Mouse (Mus musculus) kidney, adult 8-10 months (tissue): ENCODE data around the gene Apeh.

Source experiments
- DNase-seq, 2 experiments: peaks; one replicate each; pipeline ENCODE4 v3.0.0; 2022

The Apeh gene

DNA sequence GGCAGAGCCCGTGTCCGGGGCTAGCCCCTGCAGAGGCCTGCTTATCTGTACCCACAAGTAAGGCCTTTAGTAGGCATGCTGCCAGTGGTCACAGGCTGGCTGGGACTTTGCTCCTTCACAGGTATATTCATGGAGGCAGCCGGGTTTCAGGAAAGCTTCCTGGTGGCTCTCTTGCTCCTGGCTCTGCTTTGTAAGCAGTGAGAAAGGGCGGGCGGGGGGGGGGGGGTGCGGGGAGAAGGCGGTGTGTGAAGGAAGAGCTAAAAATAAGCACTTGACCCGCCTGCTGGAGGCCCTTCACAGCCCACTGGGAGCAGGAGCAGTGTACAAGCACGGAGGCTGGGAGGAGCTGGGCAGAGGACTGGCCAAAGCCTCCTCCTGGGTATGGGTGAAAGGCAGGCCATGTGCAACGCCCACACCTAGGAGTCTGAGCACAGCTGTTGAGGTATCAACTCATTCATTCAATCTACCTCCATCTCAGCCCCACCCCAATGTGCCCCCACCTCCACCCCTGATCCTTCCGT is 25.5 kb upstream of the Apeh start:
- peak; percentile 76 to 86 for DNase-seq

DNA sequence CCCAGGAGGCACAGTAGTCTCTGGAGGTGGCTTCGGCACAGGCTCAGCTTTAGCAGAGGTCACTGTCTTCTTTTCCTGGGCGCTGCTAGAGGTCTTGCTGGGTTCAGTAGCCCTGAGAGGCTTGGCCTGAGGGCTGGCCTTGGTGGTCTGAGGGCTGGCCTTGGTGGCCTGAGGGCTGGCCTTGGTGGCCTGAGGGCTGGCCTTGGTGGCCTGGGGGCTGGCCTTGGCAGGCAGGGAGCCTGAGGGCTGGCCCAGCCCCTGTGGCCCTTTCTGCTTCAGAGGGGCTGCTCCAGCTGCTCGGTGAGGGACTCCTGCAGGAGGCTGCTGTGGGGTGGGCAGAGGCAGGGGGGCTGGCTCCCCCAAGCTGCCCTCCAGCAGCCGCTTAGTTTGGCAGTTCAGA is 22.7 kb upstream of the Apeh start:
- DNase-seq: no peak

DNA sequence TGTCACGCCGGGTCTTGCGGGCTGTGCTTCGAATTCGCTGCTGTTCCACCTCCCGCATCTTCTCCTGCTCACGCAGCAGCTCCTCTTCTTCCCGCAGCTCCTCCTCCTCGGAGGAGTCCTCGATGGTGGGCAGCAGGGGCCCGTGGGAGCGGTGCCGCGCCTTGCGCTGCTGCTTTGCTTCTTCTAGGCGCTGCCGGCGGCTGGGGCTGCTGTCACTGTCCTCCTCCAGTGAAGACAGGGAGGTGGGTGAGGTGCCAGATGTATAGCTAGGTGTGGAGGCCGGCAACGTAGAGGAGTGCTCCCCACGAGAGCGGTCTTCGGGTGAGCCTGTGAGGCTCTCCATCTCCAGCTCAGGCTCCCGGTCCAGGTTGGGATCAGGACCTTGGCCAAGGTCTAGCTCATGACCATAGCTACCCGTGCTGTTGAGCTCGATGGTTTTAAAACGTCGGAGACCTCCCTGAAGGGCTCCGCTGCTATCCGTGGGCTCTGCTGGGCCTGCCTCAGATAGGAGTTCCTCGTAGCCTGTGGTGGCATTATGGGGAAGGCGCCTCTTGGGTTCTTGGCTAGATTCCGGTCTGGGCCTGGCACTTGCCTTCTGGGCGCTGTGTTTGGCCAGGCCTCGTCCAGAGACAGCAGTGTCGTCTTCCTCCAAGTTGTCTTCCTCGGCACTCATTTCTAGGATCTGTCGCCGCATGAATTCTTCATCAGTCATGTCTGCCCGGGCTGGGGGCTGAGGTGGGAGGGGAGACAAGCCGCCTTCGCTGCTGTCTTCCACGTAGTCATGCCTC is 21.1 kb upstream of the Apeh start:
- DNase-seq: no peak

DNA sequence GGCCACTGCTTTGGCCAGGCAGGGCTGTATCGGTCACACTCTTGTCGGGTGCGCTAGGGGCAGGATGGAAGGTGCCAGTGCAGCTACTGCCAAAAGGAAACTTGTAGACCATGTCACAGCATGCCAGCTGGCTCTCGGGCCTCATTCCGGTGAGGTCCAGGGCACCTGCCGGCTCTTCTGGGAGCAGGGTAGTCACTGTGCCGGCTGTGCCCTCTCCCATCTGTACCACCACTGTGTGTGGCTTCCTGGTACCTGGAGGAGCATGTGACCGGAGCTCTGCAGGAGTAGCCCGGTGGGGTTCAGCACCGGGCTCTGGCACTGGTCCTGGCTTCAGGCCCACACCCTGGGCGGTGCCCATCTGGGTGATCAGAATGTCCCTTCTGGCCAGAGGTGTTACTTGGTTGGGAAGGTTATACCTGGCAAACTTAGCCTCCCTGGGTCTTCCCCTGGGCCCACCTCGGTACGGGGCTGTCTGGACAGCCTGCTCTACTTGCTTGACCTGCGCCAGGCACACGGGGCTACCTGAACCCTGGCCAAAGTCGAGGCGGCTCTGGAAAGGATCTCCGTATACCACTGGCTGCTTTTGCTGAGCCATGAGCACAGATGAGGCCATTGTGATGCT is 18.4 kb upstream of the Apeh start:
- no peak for DNase-seq

DNA sequence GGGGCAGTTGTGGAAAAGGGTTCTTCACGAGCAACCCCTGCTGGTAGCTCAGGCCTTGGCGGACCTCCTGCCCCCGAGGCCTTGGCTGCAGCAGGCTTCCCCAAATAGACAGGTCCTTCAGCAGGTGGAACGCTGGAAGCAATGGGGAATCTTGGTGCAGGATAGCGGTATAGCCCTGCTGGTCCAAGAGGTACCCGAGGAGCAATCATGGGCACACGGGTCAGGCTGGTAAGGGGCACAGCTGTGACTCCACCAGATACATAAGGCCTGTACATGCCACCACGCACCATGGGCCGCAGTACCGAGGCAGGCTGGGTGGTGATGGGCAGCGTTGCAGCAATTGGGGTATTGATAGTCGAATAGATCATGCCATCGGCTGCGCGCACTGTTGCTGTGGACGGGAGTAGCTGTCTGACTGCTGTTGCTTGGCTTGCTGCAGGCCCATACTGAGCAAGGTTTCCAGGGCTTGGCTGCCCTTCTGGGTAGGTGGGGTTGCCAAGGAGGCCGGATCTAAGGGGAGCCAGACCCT is 17.3 kb upstream of the Apeh start:
- DNase-seq: no peak

DNA sequence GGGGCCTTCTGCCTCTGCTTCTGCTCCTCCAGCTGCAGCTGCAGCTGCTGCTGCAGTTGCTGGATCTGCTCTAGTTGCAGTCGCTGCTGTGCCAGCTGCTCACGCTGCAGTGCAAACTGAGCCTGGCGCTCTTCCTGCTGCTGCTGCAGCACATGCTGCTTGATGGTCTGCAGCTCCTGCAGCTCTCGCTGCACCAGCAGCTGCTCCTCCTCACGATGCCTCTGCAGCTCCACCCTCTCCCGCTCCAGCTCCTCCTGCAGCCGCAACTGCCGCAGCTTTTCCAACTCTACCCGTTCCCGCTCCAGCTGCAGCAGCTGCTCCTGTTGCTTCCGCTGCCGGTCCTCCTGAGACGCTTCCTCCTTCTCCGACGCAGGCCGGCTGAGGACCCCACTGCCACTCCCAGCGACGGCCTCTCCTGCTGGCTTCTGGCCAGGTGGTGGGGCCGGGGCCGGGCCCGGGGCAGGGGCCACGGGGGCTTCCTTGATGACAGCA is 16.7 kb upstream of the Apeh start:
- DNase-seq: no peak

DNA sequence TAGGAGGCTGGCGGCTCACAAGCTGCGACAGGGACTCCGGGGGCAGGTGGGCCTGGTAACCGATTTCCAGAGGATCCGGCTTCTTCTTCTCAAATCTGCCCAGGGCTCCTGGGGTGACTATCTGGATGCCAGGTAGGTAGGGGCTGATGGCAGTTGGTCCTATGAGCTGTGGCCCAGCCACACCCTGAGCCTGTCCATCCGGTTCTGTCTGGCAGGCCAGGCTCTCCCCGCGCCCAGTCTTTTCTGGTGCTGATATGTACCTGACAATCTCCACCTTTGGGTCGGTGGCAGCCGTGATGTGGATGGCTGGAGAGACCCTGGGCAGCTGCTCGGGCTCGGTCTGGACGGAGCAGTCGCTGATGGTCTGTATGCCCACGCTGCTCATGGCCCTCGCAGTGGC is 15.8 kb upstream of the Apeh start:
- no peak for DNase-seq

DNA sequence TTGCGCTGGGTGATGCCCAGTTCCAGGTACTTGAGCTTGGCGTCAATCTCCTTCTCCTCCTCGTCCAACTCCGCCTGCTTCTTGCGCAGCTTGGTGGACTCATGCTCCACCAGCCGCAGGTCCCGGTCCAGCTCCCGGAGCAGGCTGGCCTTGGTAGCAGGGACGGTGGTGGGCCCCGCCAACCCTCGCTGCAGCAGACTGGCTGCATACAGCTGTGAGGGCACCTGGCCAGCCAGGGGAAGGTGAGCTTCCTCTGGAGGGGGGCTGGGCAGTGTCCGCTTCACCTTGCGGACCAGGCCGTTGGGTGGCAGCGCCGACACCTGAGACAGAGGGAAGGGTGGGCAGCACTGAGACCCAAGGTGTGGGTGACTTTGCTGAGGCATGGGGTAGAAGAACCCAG is 13.5 kb upstream of the Apeh start:
- DNase-seq: no peak

DNA sequence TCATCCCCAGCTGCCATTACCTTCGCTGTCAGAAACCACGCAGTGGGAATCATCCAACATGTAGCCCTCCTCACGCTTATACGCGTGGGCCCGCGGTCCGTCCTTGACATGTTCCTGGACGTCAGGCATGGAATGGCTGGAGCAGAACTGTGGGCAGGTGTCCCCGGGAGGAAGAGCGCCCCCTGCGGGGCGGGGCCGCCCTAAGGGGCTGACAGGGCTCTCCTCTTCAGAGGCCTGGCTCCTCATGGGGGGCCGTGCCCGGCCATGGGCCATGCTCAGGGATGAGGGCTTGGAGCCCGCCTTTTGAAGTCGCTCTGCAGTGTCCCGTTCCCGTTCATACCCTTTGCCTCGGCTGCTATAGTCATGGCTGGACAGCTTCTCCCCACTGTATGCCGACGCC is 11.7 kb upstream of the Apeh start:
- DNase-seq: no peak

DNA sequence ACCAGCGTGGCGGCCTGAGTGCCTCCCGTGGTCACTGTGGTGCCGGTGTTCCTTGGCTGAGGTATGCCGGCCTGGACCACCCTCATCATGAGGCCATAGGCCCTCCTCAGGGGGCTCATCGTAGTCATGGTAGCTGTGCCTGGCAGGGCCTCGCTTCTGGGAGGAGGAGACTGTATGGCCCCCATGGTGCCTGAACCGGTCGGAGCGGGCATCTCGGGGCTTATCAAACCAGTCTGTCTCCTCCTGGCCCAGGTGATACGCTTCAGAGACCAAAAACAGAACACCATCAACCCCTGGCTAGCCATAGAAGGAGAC is 11.1 kb upstream of the Apeh start:
- DNase-seq: no peak

DNA sequence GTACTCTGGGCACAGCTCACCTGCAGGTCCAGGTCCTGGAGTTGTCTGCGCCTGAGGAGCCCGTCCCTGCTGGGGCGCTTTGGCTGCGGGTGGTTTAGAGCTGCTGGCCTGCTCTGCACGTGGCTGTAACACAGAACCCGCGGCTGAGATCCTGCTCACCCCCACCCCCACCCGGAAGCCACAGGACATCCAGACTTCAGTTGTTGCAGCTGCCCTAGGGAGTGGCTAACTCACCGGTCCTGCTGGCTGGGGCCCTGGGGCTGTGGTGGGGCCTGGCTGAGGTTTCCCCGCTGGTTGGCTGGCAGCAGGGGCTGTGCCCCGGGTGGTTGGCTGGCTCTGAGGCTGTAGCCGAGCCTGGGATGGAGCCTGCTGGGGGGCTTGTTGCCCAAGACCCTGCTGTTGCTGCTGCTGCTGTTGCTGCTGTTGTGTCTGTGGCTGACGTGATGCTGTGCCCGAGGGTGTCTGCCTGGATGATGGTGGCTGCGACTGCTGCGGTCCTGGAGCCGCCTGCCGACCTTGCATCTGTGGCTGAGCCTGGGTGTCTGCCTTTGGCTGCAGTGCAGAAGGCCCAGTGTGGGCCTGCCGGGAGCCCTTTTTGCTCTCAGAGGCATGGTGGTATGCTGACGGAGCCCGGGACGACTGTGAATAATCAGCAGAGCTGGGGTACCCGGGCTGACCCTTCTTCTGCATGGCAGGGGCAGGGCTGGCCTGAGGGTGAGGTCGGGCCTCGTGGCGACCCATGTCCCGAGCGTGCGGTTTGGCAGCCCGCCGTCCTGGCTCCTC is 10.6 kb upstream of the Apeh start:
- DNase-seq: no peak

DNA sequence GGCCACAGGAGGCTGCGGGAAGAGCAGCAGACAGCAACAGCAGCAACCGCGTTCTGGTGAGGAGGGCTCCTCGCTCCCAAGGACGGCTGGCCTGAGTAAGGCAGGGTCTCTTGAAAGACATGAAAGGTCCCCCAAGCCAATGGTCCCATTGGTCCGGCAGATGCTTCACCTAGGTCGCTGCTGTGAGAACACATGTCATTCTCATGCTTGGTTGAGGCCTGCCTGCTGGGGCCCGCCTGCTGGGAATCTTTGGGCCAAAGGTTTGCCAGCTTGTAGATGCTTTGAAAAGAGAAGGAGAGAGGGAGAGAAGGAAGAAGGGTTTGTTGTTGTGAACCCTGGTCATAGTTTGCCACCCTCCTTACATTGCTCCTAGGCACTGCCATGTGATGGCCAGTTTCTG is 5.2 kb upstream of the Apeh start:
- no peak for DNase-seq

DNA sequence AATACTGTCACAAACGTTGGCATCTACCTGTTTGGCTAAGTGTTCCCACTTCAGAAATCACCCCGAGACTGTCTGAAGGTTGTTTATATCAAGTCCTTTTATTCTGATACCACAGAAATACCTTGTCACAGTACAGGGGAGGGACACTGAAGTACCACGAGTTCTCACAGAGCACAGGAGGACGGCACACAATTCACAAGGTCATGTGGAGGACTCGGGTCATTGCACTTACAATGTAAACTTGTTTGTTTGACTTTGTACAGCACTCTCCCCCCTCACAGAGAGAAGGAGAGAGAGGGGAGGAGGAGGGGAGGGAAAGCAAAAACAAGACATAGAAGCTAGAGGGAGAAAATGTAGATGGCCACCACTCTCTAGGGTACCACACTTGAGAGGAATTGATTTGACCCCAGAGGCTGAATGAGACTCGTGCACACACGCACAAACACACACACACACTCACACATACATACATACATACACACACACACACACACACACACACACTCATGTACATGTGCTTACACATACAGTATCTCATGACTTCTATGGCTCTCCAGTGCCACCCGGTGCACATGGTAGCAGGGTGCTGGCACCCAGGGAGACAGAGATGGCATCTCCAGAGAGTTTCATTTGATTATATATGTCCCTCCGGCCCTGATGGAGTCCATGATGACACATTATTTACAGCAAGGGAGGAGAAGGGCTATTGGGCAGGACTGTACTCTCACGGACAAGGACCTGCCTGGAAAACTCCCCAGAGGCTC is 1.7 kb upstream of the Apeh start:
- no peak for DNase-seq

DNA sequence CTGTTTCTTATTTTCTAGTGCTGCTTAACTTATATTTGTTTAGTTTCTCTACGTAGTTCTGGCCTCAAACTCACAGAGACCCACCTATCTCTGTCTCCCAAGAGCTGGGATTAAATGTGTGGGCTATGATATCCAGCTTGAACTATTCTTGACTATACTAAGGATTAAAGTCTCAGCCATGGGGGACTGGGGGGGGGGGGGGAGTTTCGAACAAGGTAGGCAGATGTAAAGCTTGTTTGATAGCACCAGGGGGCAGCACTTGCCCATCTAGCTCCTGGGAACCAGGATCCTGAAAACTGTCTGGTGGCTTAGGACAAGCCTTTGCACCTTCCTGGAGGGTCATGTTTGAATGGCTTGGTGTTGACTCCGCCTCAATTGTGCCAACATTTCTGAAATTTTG is 1.1 kb upstream of the Apeh start:
- DNase-seq: peak; percentile 73 to 77

DNA sequence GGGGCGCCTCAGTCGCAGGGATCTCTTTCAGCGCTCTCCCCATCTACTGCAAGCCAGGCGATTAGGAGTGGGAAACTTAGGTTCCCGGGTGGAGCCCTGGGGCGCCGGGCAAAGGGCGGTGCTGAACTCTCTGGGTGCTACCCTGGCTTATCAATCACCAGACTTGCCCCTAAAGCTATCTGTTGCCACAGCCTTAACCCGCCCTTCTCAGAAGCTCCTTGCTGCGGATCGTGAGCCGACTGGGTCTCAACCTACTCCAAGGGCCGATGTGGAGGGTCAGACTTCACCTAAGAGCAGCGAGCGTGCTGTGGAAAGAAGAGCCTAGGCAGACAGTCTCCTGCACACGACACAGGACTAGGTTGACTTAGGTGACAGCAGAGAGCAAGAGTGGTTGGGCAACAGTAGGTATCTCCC is 599 bp upstream of the Apeh start:
- DNase-seq: peak in 1 of 2 experiments; percentile 59

DNA sequence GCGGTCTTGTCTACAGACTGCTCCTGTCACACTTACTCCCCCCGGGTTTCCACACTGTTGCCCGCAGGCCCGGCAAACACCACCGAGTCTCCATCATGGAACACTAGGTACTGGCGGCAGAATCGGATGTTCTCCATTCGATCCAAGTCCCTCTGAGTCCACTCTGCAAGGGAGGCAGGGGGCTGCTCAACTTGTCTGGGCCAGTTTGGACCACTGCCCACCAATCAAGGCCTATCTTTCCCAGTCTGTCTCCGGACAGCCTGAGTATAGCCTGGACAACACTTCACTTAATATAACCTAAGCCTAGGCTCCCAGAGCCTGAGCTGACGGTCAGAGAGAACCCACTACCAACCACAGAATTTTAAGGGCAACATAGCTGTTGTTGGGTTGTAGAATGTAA is 820 bp downstream of the Apeh start:
- no peak for DNase-seq

DNA sequence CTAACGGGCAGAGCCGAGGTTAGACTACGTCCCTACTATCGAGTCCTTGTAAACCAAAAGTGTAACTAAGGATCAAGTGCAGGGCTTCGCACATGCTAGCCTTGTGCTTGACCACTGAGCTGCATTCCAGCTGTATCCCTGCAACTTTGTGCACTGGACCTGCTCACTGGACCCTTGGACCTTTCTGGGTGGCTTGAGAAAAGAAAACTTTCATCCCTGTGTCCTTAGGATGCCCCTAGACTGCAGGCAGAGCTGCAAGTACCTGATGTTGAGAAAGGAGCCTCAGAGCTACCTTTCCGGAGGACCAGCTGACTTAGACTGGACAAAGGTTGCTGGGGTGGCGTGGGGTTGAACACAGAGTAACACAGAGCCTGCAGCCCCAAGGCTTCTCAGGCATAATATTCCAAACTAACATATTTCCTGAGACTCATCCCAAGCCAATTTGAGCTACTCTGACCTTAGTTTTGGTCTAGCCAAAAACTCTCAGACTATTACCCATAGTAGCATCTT is 3.7 kb downstream of the Apeh start:
- peak; percentile 76 to 85 for DNase-seq

DNA sequence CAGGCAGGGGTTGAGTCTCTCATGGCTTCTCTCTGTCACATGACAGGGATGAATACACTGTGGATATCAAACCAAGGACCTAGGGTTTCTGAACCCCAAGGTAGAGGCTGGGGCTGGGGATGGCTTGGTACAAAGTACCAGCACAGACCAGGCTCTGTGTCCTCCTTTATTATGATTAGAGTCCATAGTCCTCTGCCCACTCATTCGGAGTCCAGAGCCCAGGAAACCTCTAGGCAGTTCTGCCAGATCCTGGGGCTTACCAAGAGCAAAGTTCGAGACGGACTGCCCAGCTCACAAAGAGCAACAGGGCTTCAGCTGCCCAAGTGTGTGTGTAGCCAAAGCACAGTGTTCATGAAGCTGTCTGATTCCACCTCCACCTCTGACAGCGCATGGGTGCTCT is 9.1 kb downstream of the Apeh start:
- peak; percentile 64 to 68 for DNase-seq

DNA sequence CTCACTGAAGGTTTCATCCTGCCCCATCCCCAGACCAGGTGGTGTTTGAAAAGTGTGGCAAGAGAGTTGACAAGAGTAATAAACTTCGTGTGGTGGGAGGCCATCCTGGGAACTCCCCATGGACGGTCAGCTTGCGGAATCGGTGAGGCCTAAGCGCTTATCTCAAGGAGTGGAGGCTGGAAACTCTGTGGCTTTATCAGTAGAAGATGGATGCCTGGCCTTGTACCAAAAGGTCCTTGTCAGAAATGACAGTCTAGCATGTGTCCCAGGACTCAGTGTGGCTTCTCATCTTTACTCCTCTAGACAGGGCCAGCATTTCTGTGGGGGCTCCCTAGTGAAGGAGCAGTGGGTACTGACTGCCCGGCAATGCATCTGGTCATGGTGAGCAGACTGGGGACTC is 10.8 kb downstream of the Apeh start:
- DNase-seq: no peak

DNA sequence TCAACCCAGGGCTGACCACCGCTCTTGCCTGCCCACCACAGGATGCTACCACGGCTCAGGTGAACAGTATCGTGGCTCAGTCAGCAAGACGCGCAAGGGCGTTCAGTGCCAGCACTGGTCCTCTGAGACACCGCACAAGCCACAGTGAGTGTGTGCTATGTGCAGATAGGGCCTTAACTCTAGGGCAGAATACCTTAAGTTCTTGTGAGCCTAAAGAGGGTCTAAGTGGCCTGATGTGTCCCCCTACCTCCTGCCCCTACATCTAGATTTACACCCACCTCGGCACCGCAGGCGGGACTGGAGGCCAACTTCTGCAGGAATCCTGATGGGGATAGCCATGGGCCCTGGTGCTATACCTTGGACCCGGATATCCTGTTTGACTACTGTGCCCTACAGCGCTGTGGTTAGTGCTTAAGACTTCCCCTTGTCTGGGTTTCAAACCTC is 11.4 kb downstream of the Apeh start, which contains the start of gene Rnf123:
Gene Rnf123 (minus strand): TSS at position 359 of the 444 bp plus-strand sequence.
- DNase-seq: no peak

DNA sequence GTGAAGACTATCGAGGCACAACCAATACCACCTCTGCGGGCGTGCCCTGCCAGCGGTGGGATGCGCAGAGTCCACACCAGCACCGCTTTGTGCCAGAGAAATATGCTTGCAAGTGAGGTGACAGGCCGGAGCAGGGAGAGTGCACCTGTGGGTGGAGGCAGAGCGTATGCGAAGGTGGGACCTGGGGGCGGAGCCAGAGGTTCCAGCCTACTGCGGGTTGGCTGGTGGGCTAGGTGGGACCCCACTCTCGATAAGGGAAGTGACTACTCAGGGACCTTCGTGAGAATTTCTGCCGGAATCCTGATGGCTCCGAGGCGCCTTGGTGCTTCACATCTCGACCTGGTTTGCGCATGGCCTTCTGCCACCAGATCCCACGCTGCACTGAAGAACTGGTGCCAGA is 11.9 kb downstream of the Apeh start:
- no peak for DNase-seq

DNA sequence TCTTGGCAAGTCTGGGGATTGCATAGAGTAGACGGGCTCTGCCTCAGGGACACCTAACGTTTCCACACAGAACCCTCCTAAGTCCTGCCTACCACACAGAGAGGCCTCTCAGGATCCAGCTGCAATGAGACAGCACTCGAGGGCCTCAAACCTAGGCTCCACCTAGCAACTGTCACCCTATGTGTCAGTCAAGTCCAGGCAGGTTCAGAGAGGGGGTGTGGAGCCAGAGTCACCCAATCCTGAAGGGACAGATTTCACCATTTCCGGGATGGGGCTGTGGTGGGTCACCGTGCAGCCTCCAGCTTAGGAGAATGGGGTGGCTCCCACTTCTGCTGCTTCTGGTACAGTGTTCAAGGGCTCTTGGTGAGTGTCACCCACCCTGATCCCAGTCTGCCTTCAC is 14.2 kb downstream of the Apeh start, which contains the start of gene Mst1:
Gene Mst1 (plus strand): TSS at position 269 of the 400 bp plus-strand sequence.
- no peak for DNase-seq
